Mouse (Mus musculus) midbrain, postnatal 0 days (tissue): ENCODE results near the gene BC024978. TPM values are rescaled to one million over a fixed set of nuclear protein-coding genes. Genes with fewer than 3 reads are reported as not detected.
A peak's percentile ranks its signal among the peaks of the same experiment; 100 is the strongest.

Experiments
- ATAC-seq: fragments of 200-750 bp; cut with Nextera tagmentation; 2 replicates; pipeline ENCODE4 v1.8.0; 2017; ENCODE audit warnings: moderate number of reproducible peaks, mild to moderate bottlenecking, moderate TSS enrichment, moderate library complexity; ENCODE audit not compliant: low FRiP score
- DNase-seq: peaks from one replicate; pipeline ENCODE4 v3.0.0-alpha.2; 2015; ENCODE audit warnings: low spot score
- H3K27ac ChIP-seq: fragments of 300-500 bp; sonication (generic); 2 replicates; pipeline ENCODE4 v1.5.1; 2014; ENCODE audit warnings: low read depth, mild to moderate bottlenecking, low read length, mixed read lengths
- H3K27me3 ChIP-seq: fragments of 300-500 bp; sonication (generic); 2 replicates; pipeline ENCODE4 v1.6.1; 2014; ENCODE audit warnings: low read length, control low read depth, mixed read lengths; ENCODE audit not compliant: insufficient read depth
- H3K36me3 ChIP-seq: fragments of 300-500 bp; sonication (generic); 2 replicates; pipeline ENCODE4 v1.6.1; 2014; ENCODE audit warnings: low read length, control low read depth, mixed read lengths; ENCODE audit not compliant: insufficient read depth
- H3K4me1 ChIP-seq: fragments of 300-500 bp; sonication (generic); 2 replicates; pipeline ENCODE4 v1.6.1; 2014; ENCODE audit warnings: mild to moderate bottlenecking, control low read depth, antibody characterized with exemption, low read length, mixed read lengths; ENCODE audit not compliant: insufficient read depth
- H3K4me2 ChIP-seq: fragments of 300-500 bp; sonication (generic); 2 replicates; pipeline ENCODE4 v1.6.1; 2014; ENCODE audit warnings: low read depth, mild to moderate bottlenecking, low read length, mixed read lengths; ENCODE audit not compliant: poor library complexity, severe bottlenecking
- H3K4me3 ChIP-seq: fragments of 300-500 bp; sonication (generic); 2 replicates; pipeline ENCODE4 v1.5.1; 2014; ENCODE audit warnings: low read depth, mild to moderate bottlenecking, low read length, moderate library complexity
- H3K9ac ChIP-seq: fragments of 300-500 bp; sonication (generic); replicated peaks from 2 replicates; pipeline ENCODE4 v1.6.1; 2014; ENCODE audit warnings: mild to moderate bottlenecking, low read length, moderate library complexity, mixed read lengths; ENCODE audit not compliant: poor library complexity, severe bottlenecking
- H3K9me3 ChIP-seq: fragments of 300-500 bp; sonication (generic); 2 replicates; pipeline ENCODE4 v1.6.1; 2016; ENCODE audit warnings: low read length, control low read depth
- CTCF ChIP-seq: IDR thresholded peaks from 2 replicates; pipeline ENCODE4 v1.5.1; 2016; ENCODE audit warnings: antibody characterized with exemption, mild to moderate bottlenecking
- WGBS: fragments of 180-500 bp; shearing (Covaris S2); extraction: QIAGEN DNeasy Blood & Tissue Kit; methylation state at CpG from one replicate; pipeline ENCODE4 v1.1.7; 2014; 5-methylcytosine and 5-hydroxymethylcytosine counted together
- microRNA counts: library from miRNA; unstranded; fragments of <30 nt; microRNA quantifications from one replicate; lab custom pipeline; 2015
- microRNA-seq: library from miRNA; unstranded; fragments of <30 nt; microRNA quantifications from one replicate; pipeline ENCODE4, GENCODE M21; 2016; ENCODE audit warnings: borderline number of aligned reads
- polyA plus RNA-seq: library from polyadenylated mRNA; unstranded; fragments of >200 nt; fragmentation: Nextera tagmentation; extraction: Ambion mirVana; gene quantifications from 2 replicates; pipeline ENCODE4 v1.2.1, GENCODE M21; 2015
- total RNA-seq: library from RNA; depleted of rRNA; stranded (reverse); fragments of >200 nt; gene quantifications from 2 replicates; pipeline ENCODE4 v1.2.3, GENCODE M21; 2014; rRNA removed

Gene BC024978
- total and polyA plus RNA-seq, 2 experiments from 2014 or later = 2.8 to 8.7 TPM

DNA sequence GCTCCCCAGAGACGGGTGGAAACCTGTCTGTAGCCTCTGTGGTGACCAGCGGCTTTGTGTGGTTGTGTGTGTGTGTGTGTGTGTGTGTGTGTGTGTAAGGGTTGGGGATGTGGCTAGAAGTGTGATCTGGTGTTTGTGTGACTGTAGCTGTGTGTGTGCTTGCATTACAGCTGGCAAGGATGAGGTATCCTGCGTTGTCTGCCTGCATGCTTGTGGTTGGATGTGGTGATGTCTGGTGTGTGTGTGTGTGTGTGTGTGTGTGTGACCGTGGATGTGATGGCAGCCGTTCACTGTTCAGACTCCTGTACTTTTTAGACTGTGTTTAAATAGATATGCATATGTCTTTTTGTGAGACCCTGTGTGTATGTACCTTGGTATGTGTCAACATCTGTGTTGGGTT lies 64.2 kb downstream of the BC024978 start:
- peak overlapping the region; percentile 98 for H3K9ac ChIP-seq
- 5% methylated on average over 5 of the region's 5 CpGs for WGBS
- peak overlapping the region; percentile 86 for H3K27ac ChIP-seq
- DNase-seq (peak; percentile 52), ATAC-seq (peak; percentile 10; the same call in 1 of the 2 replicates)
- H3K36me3 ChIP-seq = peaks cover 17% of the 10 kb centered on the region
- H3K4me3 ChIP-seq = peak overlapping the region; percentile 89
- no peaks in the 10 kb centered on the region for H3K9me3 ChIP-seq
- no peaks in the 10 kb centered on the region for H3K27me3 ChIP-seq
- TF ChIP-seq CTCF = no peak
- peak overlapping the region; percentile 82 for H3K4me2 ChIP-seq
- H3K4me1 ChIP-seq = peaks cover 8% of the 10 kb centered on the region; the same call in 1 of the 2 replicates

MicroRNAs within 50 kb of the gene (microRNA counts, 519-probe panel; counts per million panel counts)
- microRNA mmu-miR-1191 (lab: Ali Mortazavi, UCI) = 528 counts per million, percentile 58 among the panel's probes with 10 or more counts

Small RNA genes lying within 50 kb of the gene (microRNA-seq; reads per million reads assigned to microRNA genes)
- gene Mir1191 = 2.0 reads per million
- gene Mir3101 = not detected

Other genes with a start within 250 kb of the BC024978 start
- not detected in 2 replicates for gene Cyp2a12, start 166.7 kb upstream of the BC024978 start, total RNA-seq
- gene Cyp2a12, start 166.7 kb upstream of the BC024978 start, polyA plus RNA-seq = not detected in 2 replicates
- gene Cyp2f2, start 75.9 kb upstream of the BC024978 start, total RNA-seq = 0.55 and 0.57 TPM in 2 replicates
- gene Cyp2f2, start 75.9 kb upstream of the BC024978 start, polyA plus RNA-seq = 0.32 and 0.39 TPM in 2 replicates
- not detected in 2 replicates for gene Cyp2t4, start 42.1 kb upstream of the BC024978 start, total RNA-seq
- gene Cyp2t4, start 42.1 kb upstream of the BC024978 start, polyA plus RNA-seq = 0.29 and 0.30 TPM in 2 replicates
- gene Egln2, start 29.0 kb upstream of the BC024978 start, total RNA-seq = 104 and 116 TPM in 2 replicates
- 80.7 and 85.6 TPM in 2 replicates for gene Egln2, start 29.0 kb upstream of the BC024978 start, polyA plus RNA-seq
- gene Rab4b, start 16.9 kb upstream of the BC024978 start, total RNA-seq = 60.5 and 65.6 TPM in 2 replicates
- gene Rab4b, start 16.9 kb upstream of the BC024978 start, polyA plus RNA-seq = 138 and 142 TPM in 2 replicates
- gene Gm21983, start 14.7 kb upstream of the BC024978 start, total RNA-seq = 2.0 TPM in 1 of 2 replicates, not detected in the other
- not detected in 2 replicates for gene Gm21983, start 14.7 kb upstream of the BC024978 start, polyA plus RNA-seq
- gene Mia, start 14.6 kb upstream of the BC024978 start, total RNA-seq = 4.3 and 20.6 TPM in 2 replicates
- gene Mia, start 14.6 kb upstream of the BC024978 start, polyA plus RNA-seq = 17.6 and 20.4 TPM in 2 replicates
- 138 and 142 TPM in 2 replicates for gene Snrpa, start 490 bp downstream of the BC024978 start, total RNA-seq
- gene Snrpa, start 490 bp downstream of the BC024978 start, polyA plus RNA-seq = 147 and 151 TPM in 2 replicates
- 15.3 and 17.3 TPM in 2 replicates for gene Itpkc, start 32.9 kb downstream of the BC024978 start, total RNA-seq
- gene Itpkc, start 32.9 kb downstream of the BC024978 start, polyA plus RNA-seq = 4.7 and 5.4 TPM in 2 replicates
- gene Coq8b, start 37.2 kb downstream of the BC024978 start, total RNA-seq = 24.8 and 26.0 TPM in 2 replicates
- 15.1 and 16.7 TPM in 2 replicates for gene Coq8b, start 37.2 kb downstream of the BC024978 start, polyA plus RNA-seq
- gene Numbl, start 62.7 kb downstream of the BC024978 start, total RNA-seq = 111 and 147 TPM in 2 replicates
- 59.8 and 60.9 TPM in 2 replicates for gene Numbl, start 62.7 kb downstream of the BC024978 start, polyA plus RNA-seq
- gene Ltbp4, start 141.9 kb downstream of the BC024978 start, total RNA-seq = 25.3 and 44.3 TPM in 2 replicates
- gene Ltbp4, start 141.9 kb downstream of the BC024978 start, polyA plus RNA-seq = 13.6 and 16.0 TPM in 2 replicates
- 36.3 and 42.7 TPM in 2 replicates for gene Shkbp1, start 160.2 kb downstream of the BC024978 start, total RNA-seq
- gene Shkbp1, start 160.2 kb downstream of the BC024978 start, polyA plus RNA-seq = 24.1 and 25.1 TPM in 2 replicates
- gene Gm20479, start 161.6 kb downstream of the BC024978 start, total RNA-seq = not detected in 2 replicates
- gene Gm20479, start 161.6 kb downstream of the BC024978 start, polyA plus RNA-seq = not detected in 2 replicates